Mouse (Mus musculus) intestine, embryonic 14.5 days (tissue): ENCODE measurements at regions not wholly inside any gene's neighbourhood (a gene's known extent, or its start where the extent isn't known, plus 50 kb on each side); places are given as distances from the start of the nearest gene placed in this dataset.

Experiments
- ATAC-seq: fragments of 200-750 bp; cut with Nextera tagmentation; replicated peaks from 2 replicates; pipeline ENCODE4 v1.8.0; 2017; ENCODE audit warnings: low read depth, moderate number of reproducible peaks, moderate TSS enrichment, moderate library complexity; ENCODE audit not compliant: low FRiP score, low TSS enrichment
- DNase-seq: peaks from one replicate; pipeline ENCODE4 v3.0.0-alpha.2; 2018; ENCODE audit warnings: low spot score
- H3K27ac ChIP-seq: fragments of 300-500 bp; sonication (generic); 2 replicates; pipeline ENCODE4 v1.5.1; 2014; ENCODE audit warnings: low read depth, mild to moderate bottlenecking, control low read depth
- H3K27me3 ChIP-seq: fragments of 300-500 bp; sonication (generic); replicated peaks from 2 replicates; pipeline ENCODE4 v1.6.1; 2014; ENCODE audit warnings: low read length, control low read depth; ENCODE audit not compliant: control insufficient read depth, insufficient read depth
- H3K36me3 ChIP-seq: fragments of 300-500 bp; sonication (generic); 2 replicates; pipeline ENCODE4 v1.6.1; 2014; ENCODE audit warnings: low read length, control low read depth; ENCODE audit not compliant: control insufficient read depth, insufficient read depth
- H3K4me1 ChIP-seq: fragments of 300-500 bp; sonication (generic); replicated peaks from 2 replicates; pipeline ENCODE4 v1.6.1; 2014; ENCODE audit warnings: low read length, control low read depth, mixed read lengths; ENCODE audit not compliant: control insufficient read depth, insufficient read depth
- H3K4me2 ChIP-seq: fragments of 300-500 bp; sonication (generic); 2 replicates; pipeline ENCODE4 v1.6.1; 2014; ENCODE audit warnings: low read length
- H3K4me3 ChIP-seq: fragments of 300-500 bp; sonication (generic); 2 replicates; pipeline ENCODE4 v1.5.1; 2014; ENCODE audit warnings: low read depth, low read length, control low read depth, mixed read lengths
- H3K9ac ChIP-seq: fragments of 300-500 bp; sonication (generic); 2 replicates; pipeline ENCODE4 v1.6.1; 2014; ENCODE audit warnings: mild to moderate bottlenecking, low read length
- H3K9me3 ChIP-seq: fragments of 300-500 bp; sonication (generic); 2 replicates; pipeline ENCODE4 v1.6.1; 2016; ENCODE audit warnings: low read length, control low read depth; ENCODE audit not compliant: control insufficient read depth
- WGBS: fragments of 180-500 bp; shearing (Covaris S2); extraction: QIAGEN DNeasy Blood & Tissue Kit; methylation state at CpG from one replicate; pipeline ENCODE4 v1.1.7; 2014; 5-methylcytosine and 5-hydroxymethylcytosine counted together

- ATAC-seq (no peak), DNase-seq (no peak)
- H3K27ac ChIP-seq, result no peak overlapping the region
- no peak overlapping the region for H3K9ac ChIP-seq
- whole genome bisulfite sequencing, result 82% methylated on average over 6 of the region's 6 CpGs
- no peaks in the 10 kb centered on the region for H3K27me3 ChIP-seq
- no peaks in the 10 kb centered on the region for H3K9me3 ChIP-seq
- H3K36me3 ChIP-seq, result no peaks in the 10 kb centered on the region
- H3K4me1 ChIP-seq, result no peaks in the 10 kb centered on the region
- H3K4me3 ChIP-seq, result no peak overlapping the region
- no peak overlapping the region for H3K4me2 ChIP-seq
Observed at GRCm38 (mm10) chr16:76527106-76527949, 153.7 kb upstream of the Nrip1 start.

GRCm38 (mm10) chr16:76525563-76525962, 151.9 kb upstream of the Nrip1 start:
- Histone ChIP-seq H3K27ac (no peak overlapping the region), H3K4me2 (no peak overlapping the region), H3K36me3 (no peaks in the 10 kb centered on the region), H3K4me1 (no peaks in the 10 kb centered on the region), H3K4me3 (no peak overlapping the region), H3K27me3 (no peaks in the 10 kb centered on the region), H3K9ac (no peak overlapping the region), H3K9me3 (no peaks in the 10 kb centered on the region)
- no peak for ATAC-seq
- DNase-seq, result no peak
- 76% methylated on average over 5 of the region's 5 CpGs for WGBS

- 57% methylated on average over 4 of the region's 4 CpGs for WGBS
- Histone ChIP-seq H3K9me3 (no peaks in the 10 kb centered on the region), H3K4me3 (no peak overlapping the region), H3K9ac (no peak overlapping the region), H3K27me3 (no peaks in the 10 kb centered on the region), H3K4me1 (no peaks in the 10 kb centered on the region), H3K36me3 (no peaks in the 10 kb centered on the region), H3K27ac (no peak overlapping the region), H3K4me2 (no peak overlapping the region)
- ATAC-seq, result no peak
- DNase-seq, result no peak
Observed at GRCm38 (mm10) chr16:76524921-76525320, 151.3 kb upstream of the Nrip1 start.

- WGBS, result 96% methylated on average over 6 of the region's 6 CpGs
Observed at GRCm38 (mm10) chr16:76521142-76521541, 147.5 kb upstream of the Nrip1 start.

GRCm38 (mm10) chr16:76520643-76520993, 147.0 kb upstream of the Nrip1 start:
- Histone ChIP-seq H3K27me3 (no peaks in the 10 kb centered on the region), H3K4me3 (no peak overlapping the region), H3K27ac (no peak overlapping the region), H3K9me3 (no peaks in the 10 kb centered on the region), H3K9ac (no peak overlapping the region), H3K36me3 (no peaks in the 10 kb centered on the region), H3K4me1 (no peaks in the 10 kb centered on the region), H3K4me2 (no peak overlapping the region)
- ATAC-seq (no peak), DNase-seq (no peak)
- 58% methylated on average over 3 of the region's 3 CpGs for WGBS

More at GRCm38 (mm10) chr16:76521142-76521541, 147.5 kb upstream of the Nrip1 start:
- Histone ChIP-seq H3K4me2 (no peak overlapping the region), H3K4me1 (no peaks in the 10 kb centered on the region), H3K9ac (no peak overlapping the region), H3K9me3 (no peaks in the 10 kb centered on the region), H3K4me3 (no peak overlapping the region), H3K27me3 (no peaks in the 10 kb centered on the region), H3K27ac (no peak overlapping the region), H3K36me3 (no peaks in the 10 kb centered on the region)
- no peak for ATAC-seq
- DNase-seq, result no peak

- Histone ChIP-seq H3K4me2 (no peak overlapping the region), H3K4me3 (no peak overlapping the region), H3K27me3 (no peaks in the 10 kb centered on the region), H3K9me3 (no peaks in the 10 kb centered on the region), H3K9ac (no peak overlapping the region), H3K27ac (no peak overlapping the region), H3K4me1 (no peaks in the 10 kb centered on the region), H3K36me3 (no peaks in the 10 kb centered on the region)
- DNase-seq, result no peak
- WGBS, result 83% methylated on average over 10 of the region's 10 CpGs
- ATAC-seq, result no peak
Observed at GRCm38 (mm10) chr16:76519911-76520642, 146.4 kb upstream of the Nrip1 start.

GRCm38 (mm10) chr16:76510861-76511260, 137.2 kb upstream of the Nrip1 start:
- no peak for DNase-seq
- H3K4me2 ChIP-seq, result no peak overlapping the region
- WGBS, result 65% methylated on average over 8 of the region's 8 CpGs

GRCm38 (mm10) chr16:76509109-76509650, 135.6 kb upstream of the Nrip1 start:
- ATAC-seq, result no peak

More at GRCm38 (mm10) chr16:76510861-76511260, 137.2 kb upstream of the Nrip1 start:
- H3K36me3 ChIP-seq, result no peaks in the 10 kb centered on the region
- H3K27ac ChIP-seq, result no peak overlapping the region
- ATAC-seq, result no peak
- no peaks in the 10 kb centered on the region for H3K4me1 ChIP-seq
- no peaks in the 10 kb centered on the region for H3K27me3 ChIP-seq
- H3K9me3 ChIP-seq, result no peaks in the 10 kb centered on the region
- H3K4me3 ChIP-seq, result no peak overlapping the region
- no peak overlapping the region for H3K9ac ChIP-seq

More at GRCm38 (mm10) chr16:76509109-76509650, 135.6 kb upstream of the Nrip1 start:
- no peak overlapping the region for H3K4me3 ChIP-seq
- H3K9ac ChIP-seq, result no peak overlapping the region
- H3K4me1 ChIP-seq, result no peaks in the 10 kb centered on the region
- no peak for DNase-seq
- WGBS, result 73% methylated on average over 6 of the region's 6 CpGs
- H3K9me3 ChIP-seq, result no peaks in the 10 kb centered on the region
- H3K27me3 ChIP-seq, result no peaks in the 10 kb centered on the region
- no peak overlapping the region for H3K4me2 ChIP-seq
- H3K27ac ChIP-seq, result no peak overlapping the region
- H3K36me3 ChIP-seq, result no peaks in the 10 kb centered on the region
